Mouse (Mus musculus) CD4-positive, CD25-positive, alpha-beta regulatory T cell, adult 4 months (primary cell): ENCODE results near the gene Thoc7. TPM values are rescaled to one million over a fixed set of nuclear protein-coding genes. Genes with fewer than 3 reads are reported as not detected.
"Not testable (repeated sequence)": the region's sequence is repeated elsewhere in the genome, so short reads cannot be mapped to it uniquely, and the experiment has no call there.

Source experiments
- ATAC-seq: one replicate; pipeline ENCODE4 v1.8.0; 2017
- polyA plus RNA-seq, 2 experiments: library from polyadenylated mRNA; unstranded; fragments of 100-300 nt; shearing (Covaris generic); gene quantifications; one replicate each; pipeline ENCODE4 v1.2.1; 2017

Thoc7 gene
- 100 to 1,000 TPM; 113 to 135 TPM for polyA plus RNA-seq

DNA sequence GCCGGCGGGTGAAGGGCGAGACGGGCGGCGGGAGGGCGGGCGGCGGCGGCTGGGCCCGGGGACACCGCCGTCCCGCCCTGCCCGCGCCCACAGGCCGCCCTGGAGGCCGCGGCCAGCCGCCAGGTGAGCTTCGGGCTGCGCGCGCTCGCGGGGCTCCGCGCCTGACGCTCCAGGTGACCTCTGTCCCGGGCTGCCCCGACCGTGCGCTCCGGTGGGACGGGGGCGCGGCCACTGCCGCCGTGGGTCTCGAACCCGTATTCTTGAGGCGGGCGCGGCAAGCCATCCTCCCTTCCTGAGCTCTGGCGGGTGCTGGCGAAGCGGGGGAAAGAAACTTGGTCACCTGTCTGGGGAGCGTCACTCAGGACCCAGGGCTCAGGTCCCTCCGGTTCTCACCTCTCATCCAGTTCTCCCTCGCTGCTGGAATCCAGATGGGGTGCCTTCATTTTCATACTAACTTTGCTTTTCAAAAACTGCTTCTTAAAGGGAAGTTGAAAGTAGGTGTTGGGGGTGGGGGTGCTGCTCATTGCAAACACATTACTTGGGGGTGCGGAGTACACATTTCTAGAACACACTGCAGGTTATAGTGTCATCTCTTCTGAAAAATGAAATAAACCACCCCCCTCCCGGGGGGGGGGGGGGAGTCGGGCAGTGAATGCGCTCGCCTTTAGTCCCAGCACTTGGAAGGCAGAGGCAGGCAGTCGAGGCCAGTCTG is at the start of gene Thoc7, which contains the start of gene Atxn7:
Thoc7 (minus strand) TSS at position 452 of the 712 bp plus-strand sequence.
Atxn7 (plus strand) TSS at position 40 of the 712 bp plus-strand sequence.
- ATAC-seq, result peak; percentile 25

DNA sequence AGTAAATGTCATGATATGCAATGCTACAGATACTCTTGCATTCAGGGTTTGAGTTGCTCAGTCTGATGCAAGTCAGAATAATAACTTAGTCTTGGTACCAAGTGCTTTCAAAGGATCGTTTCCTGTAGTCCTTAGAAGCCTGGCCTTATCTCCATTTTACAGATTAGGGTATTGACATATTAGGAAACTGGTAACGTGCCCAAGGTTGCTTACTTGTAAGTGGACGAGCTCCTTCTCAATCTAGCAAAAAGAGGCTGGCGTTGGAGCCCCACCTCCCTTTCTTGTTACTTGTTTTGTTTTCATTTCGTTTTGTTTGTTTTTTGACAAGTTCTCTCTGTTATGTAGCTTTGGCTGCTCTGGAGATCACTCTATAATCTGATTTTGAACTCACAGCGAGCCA is 48.1 kb upstream of the Thoc7 start:
- no peak for ATAC-seq

DNA sequence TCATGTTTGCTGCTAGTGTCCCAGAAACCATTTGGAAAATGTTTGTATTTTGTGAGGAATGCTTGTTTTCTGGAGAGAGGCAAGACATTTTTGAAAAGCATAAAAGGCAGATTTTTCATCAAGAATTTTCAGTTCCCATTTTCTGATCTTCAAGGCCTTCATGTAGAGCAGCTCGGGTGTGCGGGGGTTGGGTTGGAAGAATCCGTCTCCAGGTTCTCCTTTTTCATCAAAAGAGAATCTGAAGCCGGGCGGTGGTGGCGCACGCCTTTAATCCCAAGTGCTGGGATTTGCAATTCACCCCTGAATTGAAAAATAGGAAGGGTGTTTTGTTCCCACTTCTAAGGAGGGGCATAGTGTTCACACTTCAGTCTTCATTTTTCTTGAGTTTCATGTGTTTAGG is 41.1 kb upstream of the Thoc7 start:
- ATAC-seq, result no peak

DNA sequence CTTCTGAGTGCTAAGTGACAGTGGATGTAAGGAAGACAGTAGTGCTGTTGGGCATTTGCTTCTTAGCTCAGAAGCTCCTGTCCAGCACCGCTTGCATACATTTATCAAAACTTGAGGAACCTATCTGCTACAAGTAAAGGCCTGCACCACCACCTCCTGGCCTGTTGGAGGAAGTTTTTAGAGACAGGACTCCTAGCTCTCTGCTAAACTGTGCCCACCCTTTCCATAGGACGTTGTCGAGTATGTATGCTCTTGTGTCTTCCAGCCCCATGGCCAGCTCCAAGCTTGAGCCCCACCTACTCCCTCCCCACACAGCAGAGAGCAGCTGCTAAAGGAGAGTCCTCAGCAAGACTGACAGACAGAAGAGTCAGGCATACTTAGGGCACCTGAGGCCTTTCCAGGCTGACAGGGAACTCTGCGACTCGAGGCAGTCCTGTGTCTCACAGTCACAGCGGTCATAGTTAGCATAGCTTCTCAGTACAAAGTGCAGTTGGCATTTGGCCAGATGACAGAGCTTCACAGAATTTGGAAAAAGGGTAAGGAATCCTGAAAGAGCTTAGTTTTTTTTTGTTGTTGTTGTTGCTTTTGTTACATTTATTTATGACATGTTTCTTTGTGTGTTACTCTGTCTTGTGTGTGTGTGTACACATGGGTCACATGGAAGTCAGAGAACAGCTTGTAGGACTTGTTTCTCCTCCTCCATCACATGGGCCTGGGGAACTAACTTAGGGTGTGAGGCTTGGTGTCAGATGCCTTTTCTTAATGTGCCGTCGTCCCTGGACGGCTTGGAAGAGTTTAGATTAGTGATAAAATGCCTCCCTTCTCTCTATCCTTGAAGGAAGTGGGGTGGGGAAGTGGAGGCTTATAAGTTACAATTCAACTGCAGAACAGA is 33.8 kb upstream of the Thoc7 start:
- no peak for ATAC-seq

DNA sequence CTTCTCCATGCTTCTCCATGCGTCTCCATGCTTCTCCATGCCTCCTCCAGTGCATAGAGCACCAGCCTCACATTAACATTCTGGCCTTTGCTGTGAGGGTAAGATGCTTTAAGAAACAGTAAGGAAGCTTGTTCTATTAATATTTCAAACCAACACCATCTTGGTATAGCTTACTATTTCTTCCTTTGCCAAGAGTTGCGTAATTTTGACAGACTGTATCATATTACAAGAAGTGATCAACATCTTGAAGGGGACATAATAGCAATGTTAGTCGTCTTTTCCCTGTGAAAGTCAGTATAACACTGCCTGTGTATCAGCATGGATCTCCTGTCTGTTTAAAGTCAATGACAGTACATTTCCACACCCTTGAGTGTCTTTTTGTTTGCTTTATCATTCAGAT is 29.1 kb upstream of the Thoc7 start:
- ATAC-seq, result no peak

DNA sequence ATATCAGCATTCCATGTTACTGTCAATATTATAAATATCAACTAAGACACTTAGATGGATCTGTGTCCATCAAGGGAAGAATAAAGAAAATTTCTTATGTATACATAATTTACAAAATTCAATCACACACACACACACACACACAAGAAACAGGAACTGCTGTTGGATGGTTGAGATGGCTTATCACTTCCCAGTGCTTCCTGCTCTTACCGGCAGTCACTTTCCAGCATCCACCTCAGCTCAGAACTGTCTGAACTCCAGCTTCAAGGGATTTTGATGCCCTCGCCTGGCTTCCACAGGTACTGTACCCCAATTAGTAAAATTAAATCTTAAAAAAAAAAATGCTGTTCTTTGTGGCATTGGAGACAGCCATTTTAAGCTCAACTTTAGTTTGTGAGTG is 26.7 kb upstream of the Thoc7 start:
- ATAC-seq, result no peak

DNA sequence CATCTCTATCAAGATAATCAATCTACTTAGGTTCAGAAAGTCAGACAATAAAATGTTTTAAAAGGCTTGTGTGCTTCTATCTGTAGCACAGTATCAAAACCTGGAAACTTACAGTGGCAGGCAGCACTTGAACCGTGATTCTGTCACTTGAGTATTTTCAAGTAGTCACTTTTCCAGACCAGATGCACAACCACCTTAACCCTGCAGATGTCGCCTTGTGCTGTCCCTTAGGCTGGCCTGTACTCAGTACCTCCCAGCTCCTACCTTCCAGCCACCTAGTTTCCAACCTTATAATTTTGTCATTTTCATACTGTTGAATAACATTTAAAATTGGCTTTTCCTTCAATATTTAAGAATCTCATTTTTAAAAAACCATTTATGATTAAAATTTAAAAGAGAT is 20.5 kb upstream of the Thoc7 start:
- ATAC-seq, result peak; percentile 53

DNA sequence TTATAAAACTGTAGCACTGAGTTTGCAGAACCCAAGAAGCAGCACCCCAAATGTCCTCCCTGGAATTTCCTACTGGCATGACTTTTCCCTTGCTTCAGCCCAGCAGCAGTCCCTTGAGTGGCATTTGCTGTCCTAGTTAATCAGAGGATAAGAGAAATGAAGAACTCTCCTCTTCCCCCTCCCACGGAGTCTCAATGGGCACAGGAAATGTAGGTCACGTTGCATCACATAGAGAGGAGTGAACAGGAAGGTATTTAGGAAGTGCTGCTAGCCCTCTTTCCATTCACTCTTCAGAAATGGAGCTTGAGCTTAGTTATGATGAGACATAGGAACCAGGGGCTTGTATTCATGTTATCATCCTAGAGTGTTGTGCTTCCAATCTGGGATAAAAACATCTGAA is 19.6 kb upstream of the Thoc7 start:
- peak; percentile 86 for ATAC-seq

DNA sequence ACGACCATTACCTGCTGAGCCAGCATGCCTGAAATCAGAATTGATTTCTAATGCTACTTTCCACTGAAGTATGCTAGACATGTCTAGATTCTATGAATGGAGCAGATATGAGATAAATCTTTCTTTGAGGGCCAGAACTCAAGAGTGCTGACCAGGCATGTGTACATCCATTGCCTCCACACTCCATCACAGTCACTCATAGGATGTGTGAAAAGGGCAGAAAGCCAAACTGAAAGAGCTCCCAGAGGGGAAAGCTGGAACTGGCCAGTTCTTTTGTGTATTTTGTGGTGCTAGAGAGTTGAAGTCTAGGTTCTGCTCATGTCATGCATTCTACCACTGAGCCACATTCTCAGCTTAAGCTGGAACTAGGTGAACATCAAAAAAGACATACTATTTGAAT is 15.8 kb upstream of the Thoc7 start:
- no peak for ATAC-seq

DNA sequence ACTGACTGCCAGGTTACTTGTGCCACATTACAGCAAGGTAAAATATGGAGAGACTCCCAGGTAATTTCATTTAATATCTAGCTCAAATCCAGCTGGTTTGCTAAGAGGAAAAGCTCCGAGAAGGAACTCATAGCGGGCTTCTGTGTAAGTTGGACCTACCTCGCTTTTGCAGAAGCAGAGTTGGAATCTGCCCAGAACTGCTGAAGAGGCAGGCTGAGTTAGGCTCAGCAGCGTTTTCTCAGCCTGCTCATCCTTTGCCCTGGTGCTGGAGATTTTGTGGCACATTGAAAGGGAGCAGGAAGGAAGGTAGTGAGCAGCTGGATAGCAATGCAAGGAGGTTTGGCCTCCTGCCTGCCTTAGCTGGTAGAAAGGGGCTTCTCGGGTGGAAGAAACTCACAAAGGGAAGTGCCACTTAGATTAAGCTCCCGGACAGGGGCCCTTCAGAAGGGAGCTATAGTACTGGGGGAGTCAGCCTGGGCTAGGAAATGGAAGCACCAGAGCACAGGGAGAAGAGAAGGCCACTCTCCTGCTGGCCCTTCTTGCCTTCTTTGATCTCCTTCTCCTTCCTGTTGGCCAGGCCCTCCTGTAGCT is 10.1 kb upstream of the Thoc7 start:
- no peak for ATAC-seq

DNA sequence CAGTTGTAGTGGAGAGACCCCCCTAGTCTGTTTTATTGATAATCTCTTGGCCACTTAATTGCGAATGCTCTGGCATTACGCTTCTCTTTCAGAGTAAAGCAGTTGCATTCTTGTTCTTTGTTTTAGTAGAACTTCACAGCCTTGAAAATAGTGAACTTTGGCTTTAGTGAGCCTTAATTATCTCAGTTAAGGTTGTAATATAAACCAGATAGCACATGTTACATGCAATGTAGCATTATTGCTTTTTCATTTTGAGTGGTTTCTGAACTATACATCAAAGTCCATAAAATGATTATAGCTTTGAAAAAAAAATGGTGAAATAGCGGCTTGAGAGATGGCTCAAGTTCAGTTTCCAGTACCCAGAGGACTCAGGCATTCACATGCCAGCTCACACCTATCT is 8.9 kb upstream of the Thoc7 start:
- no peak for ATAC-seq

DNA sequence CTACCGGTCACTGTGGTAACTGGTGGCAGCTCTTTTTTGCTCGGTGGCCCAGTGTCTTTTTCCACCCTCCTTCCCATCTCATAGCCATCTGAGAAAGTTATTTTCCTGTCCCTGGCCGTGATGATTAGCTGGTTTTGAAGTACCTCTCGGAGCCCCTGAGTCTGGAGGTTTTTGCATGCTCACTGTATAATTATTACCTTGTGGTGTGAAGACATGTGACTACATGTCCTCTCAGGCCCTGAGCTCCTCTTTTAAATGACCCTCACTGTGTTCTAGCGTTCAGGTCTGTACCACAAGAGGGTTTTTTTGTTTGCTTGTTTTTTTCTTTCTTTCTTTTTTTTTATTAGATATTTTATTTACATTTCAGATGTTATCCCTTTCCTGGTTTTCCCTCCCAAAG is 6.8 kb upstream of the Thoc7 start:
- no peak for ATAC-seq

DNA sequence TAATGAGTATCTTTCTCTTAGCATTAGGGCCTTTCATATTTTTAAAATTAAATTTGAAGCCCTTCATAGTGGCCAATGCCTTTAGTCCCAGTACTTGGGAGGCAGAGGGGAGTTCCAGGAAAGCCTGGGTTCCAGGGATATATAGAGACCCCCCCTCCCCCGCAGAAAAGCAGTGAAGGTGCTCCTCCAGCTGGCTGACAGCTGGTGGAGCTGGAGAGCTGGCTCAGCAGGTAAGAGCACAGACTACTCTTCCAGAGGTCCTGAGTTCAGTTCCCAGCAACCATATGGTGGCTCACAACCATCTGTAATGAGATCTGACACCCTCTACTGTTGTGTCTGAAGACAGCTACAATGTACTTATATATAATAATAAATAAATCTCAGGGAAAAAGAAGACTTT is 6.0 kb upstream of the Thoc7 start:
- ATAC-seq, result no peak

DNA sequence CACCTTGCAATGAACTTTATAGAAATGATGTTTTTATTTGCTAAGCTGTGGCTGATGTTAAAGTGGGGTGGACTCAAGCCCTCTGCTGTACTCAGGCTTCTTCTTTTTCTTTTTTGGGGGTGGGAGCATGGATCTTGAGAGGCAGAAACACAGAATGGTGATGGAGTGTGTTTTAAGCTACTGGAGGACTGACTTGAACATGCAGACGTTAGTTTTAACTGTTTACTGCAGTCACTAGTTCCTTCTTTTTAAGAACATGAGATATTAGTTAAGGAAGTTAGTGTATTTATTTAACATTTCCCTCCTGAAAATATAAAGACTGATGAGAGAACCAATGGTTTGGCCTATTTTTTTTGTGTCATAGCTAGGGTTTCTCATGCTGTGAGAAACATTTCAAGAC is 1.9 kb upstream of the Thoc7 start:
- no peak for ATAC-seq

DNA sequence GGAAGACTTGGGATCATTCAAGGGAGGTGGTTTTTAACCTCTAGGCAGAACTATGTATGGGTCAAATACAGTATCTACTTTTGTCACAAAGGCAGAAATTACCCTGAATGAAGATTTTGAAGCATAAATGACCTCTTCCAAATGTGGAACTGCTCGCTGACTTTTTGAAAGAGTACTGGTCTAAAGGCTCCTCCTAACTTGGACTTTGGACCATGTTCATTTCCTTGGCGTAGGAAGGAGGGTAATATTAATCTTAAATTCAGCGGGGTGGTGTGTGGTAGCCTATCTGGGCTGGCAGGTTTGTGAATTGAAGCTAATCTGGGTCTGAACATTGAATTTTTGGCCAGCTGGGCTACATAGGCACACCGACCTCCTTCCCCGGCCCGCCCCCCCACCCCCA is 824 bp upstream of the Thoc7 start:
- ATAC-seq, result no peak

DNA sequence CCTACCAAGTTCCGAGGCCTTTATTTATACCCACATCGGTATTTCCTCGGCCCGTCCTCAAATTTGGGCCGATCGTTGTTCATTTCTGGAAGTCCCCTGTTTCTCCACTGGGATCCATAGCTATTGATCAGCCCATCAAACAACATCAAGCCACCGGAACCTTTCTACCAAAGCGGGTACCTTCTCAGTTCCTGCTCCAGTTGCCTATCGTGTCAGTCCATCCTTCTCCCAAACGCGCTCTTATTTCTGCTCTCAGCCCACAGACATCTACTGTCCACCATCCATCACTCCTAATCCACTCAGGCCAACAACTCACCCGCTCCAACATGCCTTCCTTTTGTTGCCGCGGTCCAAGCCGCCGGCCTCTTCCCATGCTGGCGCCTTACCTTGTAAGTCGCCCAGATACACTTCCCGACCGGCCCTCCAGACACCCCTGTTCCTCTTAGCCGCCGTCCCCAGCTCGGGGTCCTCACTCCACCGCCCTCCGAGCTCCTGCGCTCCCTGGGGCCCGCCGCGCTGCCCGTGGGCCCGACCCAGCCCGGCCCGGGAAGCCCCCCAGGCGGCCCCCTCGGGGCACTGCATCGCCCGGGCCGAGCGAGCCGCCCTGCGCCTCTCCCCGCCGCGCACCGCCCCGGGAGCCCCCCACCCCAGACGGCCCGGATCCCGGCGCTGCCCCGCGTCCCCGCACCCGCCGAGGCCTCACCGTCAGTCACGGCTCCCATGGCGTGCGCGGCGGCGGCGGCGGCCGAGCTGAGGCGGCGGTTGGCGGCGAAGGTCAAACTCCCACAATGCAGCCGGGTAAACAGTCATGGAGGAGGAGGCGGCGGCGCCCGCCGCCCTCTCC is 948 bp downstream of the Thoc7 start:
- ATAC-seq, result peak; percentile 67

DNA sequence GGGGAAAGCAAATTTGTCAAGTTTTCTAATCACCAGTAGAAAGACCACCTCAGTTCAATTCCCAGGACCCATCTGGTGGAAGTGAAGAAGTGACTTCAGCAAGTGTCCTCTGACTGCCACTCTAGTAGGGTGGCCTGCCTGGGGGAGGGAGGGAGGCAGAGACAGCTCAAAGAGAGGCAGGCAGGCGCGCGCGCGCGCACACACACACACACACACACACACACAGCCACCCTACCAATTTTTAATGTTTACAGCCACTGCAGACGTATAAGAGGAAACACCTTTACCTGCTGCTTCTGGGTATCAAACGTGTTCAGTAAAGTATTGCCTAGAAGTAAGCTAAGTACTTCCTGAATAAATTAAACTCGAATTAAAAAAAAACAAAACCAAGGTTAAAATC is 1.6 kb downstream of the Thoc7 start:
- peak; percentile 61 for ATAC-seq

DNA sequence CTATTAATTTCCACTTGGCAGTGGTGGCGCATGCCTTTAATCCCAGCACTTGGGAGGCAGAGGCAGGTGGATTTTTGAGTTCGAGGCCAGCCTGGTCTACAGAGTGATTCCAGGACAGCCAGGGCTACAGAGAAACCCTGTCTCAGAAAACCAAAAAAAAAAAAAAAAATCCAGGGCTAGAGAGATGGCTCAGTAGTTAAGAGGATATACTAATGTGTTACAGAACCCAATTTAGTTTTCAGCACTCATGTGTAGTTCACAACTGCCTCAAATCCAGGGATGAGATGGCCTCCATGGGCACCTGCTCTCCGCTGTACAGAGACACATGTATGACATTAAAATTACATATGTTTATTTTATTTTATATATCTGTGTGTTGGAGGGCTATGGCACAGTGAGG is 9.5 kb downstream of the Thoc7 start:
- ATAC-seq, result not testable (repeated sequence)

DNA sequence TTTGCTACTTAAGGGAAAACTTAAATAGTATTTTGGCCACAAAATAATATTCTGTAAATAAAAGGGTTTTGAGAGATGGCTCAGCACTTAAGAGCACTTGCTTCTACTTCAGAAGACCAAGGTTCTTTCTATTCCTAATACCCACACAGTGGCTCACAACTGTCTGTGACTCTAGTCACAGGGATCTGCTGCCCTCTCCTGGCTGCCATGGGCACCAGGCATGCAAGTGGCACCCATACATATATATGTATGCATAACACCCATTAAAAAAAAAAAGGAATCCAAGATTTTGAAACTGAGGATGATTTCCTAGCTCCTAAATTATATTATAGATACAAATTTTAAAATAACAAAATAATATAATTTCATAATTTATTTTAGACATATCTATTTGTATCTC is 11.3 kb downstream of the Thoc7 start:
- peak; percentile 76 for ATAC-seq

DNA sequence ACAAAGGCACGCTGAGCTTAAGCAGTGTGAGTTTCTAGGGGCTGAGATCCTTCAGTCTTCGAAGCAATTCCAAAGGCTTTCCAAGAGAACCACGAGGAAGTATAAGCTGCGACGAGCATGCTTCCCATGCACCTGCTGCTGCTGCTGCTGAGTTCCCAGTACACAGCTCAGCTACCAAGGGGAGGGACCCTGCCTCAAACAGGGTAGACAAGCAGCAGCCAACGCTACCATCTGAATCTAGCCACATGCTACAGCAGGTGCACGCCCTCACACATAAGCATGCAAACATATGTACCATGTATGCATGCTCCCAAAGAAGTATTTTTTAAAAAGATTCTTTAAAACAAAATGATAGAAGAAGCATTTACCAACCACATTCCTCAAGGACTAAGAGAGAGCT is 13.3 kb downstream of the Thoc7 start:
- no peak for ATAC-seq

DNA sequence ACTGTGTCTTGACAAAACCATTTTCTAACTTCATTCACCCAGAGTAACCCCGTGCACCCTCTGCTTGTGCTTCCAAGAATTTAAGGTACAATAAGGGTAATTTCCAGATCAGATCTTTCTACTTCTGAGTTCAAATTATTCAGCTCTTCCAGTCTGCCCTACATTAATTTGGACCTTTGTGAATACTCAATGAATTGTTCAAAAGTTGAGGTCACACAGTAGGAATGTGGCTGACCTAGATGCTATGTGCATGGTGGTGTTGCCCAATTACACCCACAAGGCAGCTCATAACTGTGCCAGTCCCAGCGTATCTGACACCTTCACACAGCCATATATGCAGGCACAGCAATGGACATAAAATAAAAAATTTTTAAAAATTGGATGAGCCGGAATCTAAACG is 17.0 kb downstream of the Thoc7 start:
- no peak for ATAC-seq

DNA sequence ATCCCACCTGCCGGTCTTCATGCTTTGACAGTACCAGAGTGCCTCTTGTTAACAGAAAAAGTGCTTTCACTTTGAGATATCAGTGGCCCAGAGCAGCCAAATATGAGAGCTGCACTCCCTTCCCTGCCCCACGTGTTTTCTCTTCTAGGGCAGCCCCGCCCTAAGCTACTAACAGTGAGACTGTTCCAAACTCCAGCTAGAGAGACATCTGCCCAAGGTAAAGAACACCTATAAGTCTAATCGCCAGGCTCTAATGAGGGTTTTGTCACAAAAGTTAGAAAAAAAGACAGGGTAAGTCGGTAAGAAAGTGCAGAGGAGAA is 27.6 kb downstream of the Thoc7 start:
- ATAC-seq, result peak; percentile 64
